Mouse (Mus musculus) bone marrow macrophage, adult 2 months (primary cell): Measurements from ENCODE around the gene Ppif. TPM values are rescaled to one million over a fixed set of nuclear protein-coding genes. Genes with fewer than 3 reads are reported as not detected.
A peak's percentile ranks its signal among the peaks of the same experiment; 100 is the strongest.

Experiments
- H3K27ac ChIP-seq: 2 replicates; pipeline ENCODE4 v1.5.1; 2012; ENCODE audit warnings: low read depth, low read length; ENCODE audit not compliant: insufficient read depth
- H3K4me1 ChIP-seq: 2 replicates; pipeline ENCODE4 v1.6.1; 2012; ENCODE audit warnings: low read length; ENCODE audit not compliant: control insufficient read depth, insufficient read depth
- H3K4me3 ChIP-seq: 2 replicates; pipeline ENCODE4 v1.5.1; 2012; ENCODE audit warnings: mild to moderate bottlenecking, low read length, moderate library complexity; ENCODE audit not compliant: insufficient read depth
- CTCF ChIP-seq: IDR thresholded peaks from 2 replicates; pipeline ENCODE4 v1.5.1; 2012; ENCODE audit warnings: low read depth, mild to moderate bottlenecking, low read length, moderate library complexity
- POLR2A ChIP-seq: IDR thresholded peaks from 2 replicates; pipeline ENCODE4 v1.6.1; 2012; ENCODE audit warnings: mild to moderate bottlenecking, low read depth, low read length, borderline replicate concordance
- polyA plus RNA-seq: library from polyadenylated mRNA; stranded (reverse); fragments of >200 nt; gene quantifications from 2 replicates; pipeline ENCODE4 v1.2.4, GENCODE M21; 2012; ENCODE audit not compliant: missing spikeins, insufficient read depth, insufficient read length

The Ppif gene
- polyA plus RNA-seq, 1 experiment, result 6.0 TPM

DNA sequence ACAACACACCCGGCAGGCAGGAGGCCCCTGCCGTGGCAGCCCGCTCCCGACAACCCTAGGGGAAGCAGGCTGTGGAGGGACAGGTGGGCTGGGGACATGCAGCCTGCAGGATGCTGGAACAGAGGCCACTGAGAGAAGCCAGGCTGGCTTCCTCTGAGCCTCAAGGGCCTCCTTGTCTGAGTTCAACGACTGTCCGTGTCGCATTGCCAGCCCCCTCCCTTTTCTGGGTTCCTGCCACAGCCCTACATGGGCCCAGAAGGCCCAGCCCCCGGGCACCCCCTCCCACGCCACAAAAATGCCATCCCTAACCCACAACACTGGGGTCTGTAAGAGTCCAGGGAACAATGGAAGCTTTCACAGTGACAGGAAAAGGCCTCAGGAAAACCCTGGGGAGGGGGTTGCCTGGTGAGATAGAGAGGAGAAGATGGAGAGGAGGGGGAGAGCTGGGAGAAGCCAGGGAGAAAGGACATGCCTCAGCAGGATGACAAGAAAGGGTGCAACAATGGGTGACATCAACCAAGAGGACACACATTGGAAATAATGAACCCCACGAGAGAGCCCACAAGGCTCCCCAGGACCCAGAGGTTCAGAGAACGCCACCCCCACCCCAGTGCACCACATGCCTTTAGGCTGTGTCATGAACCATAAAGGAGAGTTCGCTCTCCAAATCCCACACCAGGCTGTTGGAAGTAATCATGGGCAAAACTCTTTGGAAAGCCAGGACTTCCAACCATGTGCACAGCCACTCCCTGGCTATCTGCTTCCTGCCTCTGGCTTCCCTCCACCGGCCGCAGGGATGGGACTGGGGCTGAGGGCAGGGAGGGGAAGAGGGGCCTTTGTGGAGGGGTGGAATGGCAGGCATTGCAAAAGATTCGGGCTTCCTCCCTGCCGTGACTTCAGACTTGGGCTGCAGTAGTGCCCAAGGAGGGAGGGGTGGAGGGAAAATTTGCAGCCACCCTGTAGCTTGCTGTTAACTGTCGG, 41.1 kb downstream of the Ppif start:
- peaks cover 30% of the 10 kb centered on the region for H3K4me1 ChIP-seq
- no peak overlapping the region for H3K27ac ChIP-seq
- no peak overlapping the region for H3K4me3 ChIP-seq
- no peak for TF ChIP-seq POLR2A
- no peak for TF ChIP-seq CTCF

DNA sequence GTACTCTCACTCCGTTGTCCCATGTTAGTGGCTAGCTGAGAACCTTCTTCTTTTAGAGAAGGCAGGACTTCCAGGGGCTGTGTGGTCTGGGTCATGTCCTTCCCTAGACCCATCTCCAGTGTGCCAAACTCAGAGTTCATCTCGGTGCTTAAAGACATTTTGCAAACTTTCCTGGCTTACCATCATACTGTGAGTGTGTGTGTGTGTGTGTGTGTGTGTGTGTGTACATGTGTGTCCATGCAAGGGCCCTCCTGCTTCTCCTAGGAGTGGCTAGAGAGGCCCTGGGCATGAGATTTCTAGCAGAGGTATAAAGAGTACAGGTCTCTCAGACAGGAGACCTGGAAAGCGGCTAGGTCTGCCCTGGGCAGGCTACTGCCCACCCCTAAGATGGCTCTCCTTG, 42.2 kb downstream of the Ppif start:
- TF ChIP-seq POLR2A (no peak), CTCF (no peak)
- peaks cover 31% of the 10 kb centered on the region for H3K4me1 ChIP-seq
- peak overlapping the region; percentile 61 for H3K27ac ChIP-seq
- H3K4me3 ChIP-seq, result no peak overlapping the region

DNA sequence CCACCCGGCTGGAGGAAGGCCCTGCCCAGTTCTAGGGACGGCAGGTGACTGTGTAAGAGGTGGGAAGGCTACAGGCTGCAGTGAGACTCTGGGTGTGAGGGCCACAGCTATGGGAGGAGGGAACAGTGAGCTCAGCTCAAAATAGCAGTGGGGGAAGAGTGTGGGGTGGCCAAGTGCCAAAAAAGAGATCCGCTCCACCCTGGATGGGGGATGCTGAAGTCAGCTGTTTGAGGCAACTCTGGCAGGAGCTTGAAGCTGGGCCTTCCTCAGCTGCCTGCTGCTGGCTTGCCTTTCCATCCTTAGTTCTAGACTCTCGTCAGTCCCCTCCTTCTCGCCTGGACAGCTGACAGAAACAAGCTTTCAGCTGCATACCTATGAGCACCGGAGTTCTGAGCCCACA, 42.6 kb downstream of the Ppif start:
- peaks cover 31% of the 10 kb centered on the region for H3K4me1 ChIP-seq
- no peak overlapping the region for H3K4me3 ChIP-seq
- TF ChIP-seq POLR2A, result no peak
- H3K27ac ChIP-seq, result peak overlapping the region; percentile 61

DNA sequence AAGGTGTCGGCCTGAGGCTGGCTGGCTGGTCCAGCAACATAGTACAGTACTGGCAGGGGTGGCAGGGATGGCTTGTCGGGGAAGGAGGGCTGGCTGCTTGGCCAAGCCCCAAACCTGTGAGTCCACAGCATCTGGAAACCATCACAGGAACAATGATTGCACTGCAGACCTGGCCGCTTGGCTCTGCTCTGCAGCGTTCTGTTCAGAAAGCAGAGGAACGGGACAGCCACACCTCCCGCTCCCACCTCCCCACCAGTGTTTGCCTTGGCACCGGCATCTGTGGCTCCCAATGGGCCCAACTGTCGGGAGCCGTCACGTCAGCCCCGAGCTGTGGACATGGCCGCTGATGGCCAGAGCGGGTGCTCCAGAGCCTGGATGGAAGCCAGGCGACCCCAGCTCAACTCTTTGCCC, 44.6 kb downstream of the Ppif start:
- Histone ChIP-seq H3K4me1 (peaks cover 31% of the 10 kb centered on the region), H3K4me3 (no peak overlapping the region), H3K27ac (no peak overlapping the region)
- TF ChIP-seq POLR2A, result no peak
- TF ChIP-seq CTCF, result no peak

DNA sequence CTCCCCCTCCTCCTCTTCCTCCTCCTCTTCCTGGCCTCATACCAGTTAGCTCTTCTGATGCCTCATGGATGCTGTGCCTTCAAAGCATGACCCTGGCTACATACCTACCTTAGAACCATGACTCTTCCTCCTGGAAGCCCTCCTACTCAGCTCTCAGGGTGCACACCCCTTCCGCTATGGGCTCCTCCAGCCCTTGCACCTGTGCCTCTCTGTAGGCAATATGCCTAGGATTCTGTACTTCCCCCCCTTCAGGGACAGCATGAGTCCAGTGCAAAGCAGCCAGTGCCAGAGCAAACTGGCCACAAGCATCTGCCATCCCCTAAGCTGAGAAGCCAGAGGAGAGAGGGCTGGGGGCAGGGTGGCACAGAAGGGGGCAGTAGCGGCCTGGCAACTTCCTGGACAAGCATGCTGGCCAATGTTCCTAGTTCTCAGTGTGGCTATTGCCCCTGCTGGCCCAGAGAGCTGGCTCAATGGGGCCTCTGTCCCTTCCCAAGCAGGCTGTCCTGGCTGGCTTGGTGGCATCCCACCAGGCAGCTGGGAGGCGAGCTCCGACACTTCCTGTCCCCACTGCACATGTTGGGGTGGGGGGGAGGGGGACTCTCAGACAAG, 46.1 kb downstream of the Ppif start:
- Histone ChIP-seq H3K27ac (no peak overlapping the region), H3K4me3 (no peak overlapping the region), H3K4me1 (peaks cover 28% of the 10 kb centered on the region)
- TF ChIP-seq POLR2A (no peak), CTCF (no peak)

DNA sequence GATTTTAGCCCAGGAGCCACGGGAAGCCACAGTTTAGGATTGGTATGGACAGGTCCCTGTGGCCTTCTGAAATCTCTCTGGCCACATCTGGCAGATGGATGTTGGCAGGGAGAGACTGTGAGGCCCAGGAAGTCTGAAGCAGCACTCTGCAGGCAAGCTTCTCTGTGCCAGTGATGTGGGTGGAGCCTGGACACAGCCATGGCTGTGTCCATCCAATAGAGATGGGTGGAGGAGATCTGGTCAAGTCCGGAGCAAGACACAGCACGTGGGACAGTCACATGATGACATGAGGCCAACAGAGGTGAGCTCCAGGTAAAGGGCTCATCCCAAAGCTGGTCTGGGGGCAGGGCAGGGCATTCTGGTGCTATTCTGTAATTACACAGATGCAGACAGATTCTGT, 47.3 kb downstream of the Ppif start:
- H3K4me3 ChIP-seq, result no peak overlapping the region

DNA sequence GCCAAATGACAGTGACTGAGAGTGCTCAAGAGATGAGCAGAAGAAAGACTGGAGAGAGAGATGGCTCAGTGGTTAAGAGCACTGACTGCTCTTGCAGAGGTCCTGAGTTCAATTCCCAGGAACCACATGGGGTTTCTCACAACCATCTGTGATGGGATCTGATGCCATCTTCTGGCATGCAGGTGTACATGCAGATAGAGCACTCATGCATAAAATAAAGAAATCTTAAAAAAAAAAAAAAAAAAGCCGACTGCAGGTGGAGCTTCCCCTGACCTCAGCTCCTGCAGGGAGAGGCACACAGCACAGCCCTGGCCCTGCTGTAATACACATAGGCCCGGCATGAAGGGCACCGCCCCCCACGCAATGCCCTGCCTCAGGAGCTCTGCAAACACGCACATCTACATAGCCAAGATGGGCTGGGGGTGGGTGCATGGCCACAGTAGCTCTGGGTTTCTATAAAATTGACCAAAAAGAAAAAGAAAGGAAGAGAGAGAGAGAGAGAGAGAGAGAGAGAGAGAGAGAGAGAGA, 48.0 kb downstream of the Ppif start:
- TF ChIP-seq CTCF (no peak), POLR2A (no peak)
- H3K4me1 ChIP-seq, result peaks cover 17% of the 10 kb centered on the region
- H3K27ac ChIP-seq, result no peak overlapping the region
- no peak overlapping the region for H3K4me3 ChIP-seq

More for the DNA sequence above, 47.3 kb downstream of the Ppif start:
- H3K27ac ChIP-seq, result no peak overlapping the region
- TF ChIP-seq POLR2A, result no peak
- TF ChIP-seq CTCF, result no peak
- H3K4me1 ChIP-seq, result peaks cover 20% of the 10 kb centered on the region

DNA sequence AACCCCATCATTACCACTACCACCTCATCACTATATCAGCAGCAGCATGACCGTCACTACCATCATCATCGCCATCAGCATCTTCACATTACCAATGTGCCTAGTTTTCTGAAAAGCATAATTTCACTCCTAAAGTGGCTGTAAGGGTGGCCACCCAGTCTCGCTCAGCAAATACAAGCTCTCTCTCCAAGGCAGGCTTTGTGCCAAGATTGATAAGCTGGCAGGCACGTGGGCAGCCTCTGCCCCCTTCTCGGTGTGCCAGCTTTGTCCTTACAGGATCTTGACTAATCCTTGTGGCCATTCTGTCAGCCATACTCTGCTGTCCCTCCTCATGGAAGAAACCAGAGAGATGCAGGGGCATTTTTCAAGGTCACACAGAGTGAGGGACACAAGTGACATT, 49.0 kb downstream of the Ppif start:
- TF ChIP-seq CTCF (no peak), POLR2A (no peak)
- Histone ChIP-seq H3K27ac (no peak overlapping the region), H3K4me3 (no peak overlapping the region), H3K4me1 (peaks cover 19% of the 10 kb centered on the region)

DNA sequence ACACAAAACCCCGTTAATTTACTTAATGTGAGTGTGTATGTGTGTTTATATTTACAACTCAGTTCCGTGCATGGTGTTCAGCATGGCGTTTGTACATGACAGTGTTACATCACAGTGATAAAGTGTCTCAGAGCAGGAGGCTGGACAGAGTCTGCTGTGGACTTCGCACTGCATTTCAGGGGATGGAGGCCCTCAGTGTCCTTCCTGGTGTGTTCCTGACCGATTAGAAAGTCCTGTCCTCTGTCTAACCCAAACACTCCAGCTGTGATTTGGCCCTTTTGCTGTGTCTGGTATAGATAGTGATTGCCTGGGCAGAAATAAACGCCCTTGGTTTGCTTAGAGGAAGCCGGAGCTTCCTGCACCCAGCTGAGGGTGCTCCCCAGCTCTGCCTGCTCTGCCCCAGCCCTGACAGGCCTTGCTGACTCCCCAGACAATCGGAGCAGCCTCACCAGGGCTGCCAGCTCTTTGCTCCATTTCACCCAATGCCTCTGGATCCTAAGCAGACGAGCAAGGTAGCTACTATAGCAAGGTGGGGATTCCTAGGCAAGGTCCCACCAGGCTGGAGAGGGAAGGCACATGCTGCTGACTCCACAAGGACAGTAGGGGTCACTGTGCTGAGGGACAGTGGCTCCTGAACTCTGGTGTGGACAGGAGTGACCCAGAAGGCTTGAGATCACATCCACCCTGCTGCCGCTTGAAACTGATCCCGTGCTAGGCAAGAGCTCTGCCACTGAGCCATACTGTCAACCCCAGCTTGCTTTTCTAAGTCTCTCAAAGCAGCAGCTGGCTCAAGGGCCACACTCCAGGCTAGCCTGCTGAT, 51.6 kb downstream of the Ppif start:
- Histone ChIP-seq H3K4me1 (peaks cover 20% of the 10 kb centered on the region), H3K4me3 (no peak overlapping the region), H3K27ac (no peak overlapping the region)
- TF ChIP-seq CTCF (no peak), POLR2A (no peak)

DNA sequence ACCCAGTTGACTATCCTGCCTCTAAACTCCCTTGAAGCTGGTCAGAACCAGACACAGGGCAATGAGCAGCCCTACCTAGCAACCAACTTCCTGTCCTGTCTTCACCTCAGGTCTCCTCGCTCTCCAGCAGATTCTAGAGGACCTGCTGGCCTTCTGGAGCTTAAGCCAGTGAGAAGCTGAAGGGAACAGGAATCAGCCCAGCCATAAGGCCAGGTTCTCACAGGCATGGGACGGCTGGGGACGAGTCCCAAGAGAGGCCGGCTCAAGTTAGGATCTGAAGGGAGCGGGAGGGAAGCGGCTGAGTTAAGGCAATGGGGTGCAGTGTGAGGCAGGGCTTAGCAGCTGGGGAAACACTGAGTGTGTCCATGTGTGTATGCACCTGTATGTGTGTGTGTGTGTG, 52.4 kb downstream of the Ppif start:
- TF ChIP-seq POLR2A, result no peak
- no peak for TF ChIP-seq CTCF
- no peak overlapping the region for H3K27ac ChIP-seq
- peaks cover 20% of the 10 kb centered on the region for H3K4me1 ChIP-seq
- H3K4me3 ChIP-seq, result no peak overlapping the region
